In the genomic region with DNA sequence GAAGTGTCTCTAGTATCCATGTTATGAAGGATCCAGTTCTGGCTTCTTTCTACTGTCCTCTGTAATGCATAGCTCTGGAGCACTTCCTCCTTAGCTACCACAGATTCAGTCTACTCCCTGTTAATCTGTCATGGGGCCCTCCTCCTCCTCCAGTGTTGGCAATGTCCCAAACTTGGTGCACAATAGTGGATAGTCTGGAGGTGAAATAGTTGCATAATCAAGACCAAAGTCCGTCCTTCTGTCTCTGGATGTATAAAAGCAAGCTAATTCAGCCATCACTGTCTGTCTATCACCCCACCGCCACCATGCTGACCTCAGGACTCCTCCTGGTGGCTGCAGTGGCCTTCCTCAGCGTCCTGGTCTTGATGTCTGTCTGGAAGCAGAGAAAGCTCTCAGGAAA, we compare ENCODE assay signal across 10 mouse cellular contexts. TPM values are rescaled to one million over a fixed set of nuclear protein-coding genes. Genes with fewer than 3 reads are reported as not detected.
"Had no signal": no experiment of that assay in that cellular context is flagged by ENCODE, and none has a peak within 500 bp of the region (broad histone marks: within the 10 kb centered on the region; RNA-seq: fewer than 3 reads in every experiment).

Gene Cyp2a5 (plus strand): TSS at position 247 of the 400 bp plus-strand sequence.

RNA-seq across cellular contexts. Expression of gene Cyp2a5, which starts in this region (rescaled TPM):
- total RNA-seq: layer of hippocampus, adult 18-20 months; layer of hippocampus, postnatal 36 days; left cerebral cortex, postnatal 25 days had no signal
- polyA plus RNA-seq: inflammation-experienced regulatory T-cells, adult 6 months; kidney, embryonic 16.5 days; limb, embryonic 11.5 days; limb, embryonic 15.5 days; macrophage; midbrain, embryonic 11.5 days; spleen, adult 2 months had no signal
